Mouse (Mus musculus) forebrain, embryonic 11.5 days (tissue): ENCODE results near the gene Cldn24. TPM values are rescaled to one million over a fixed set of nuclear protein-coding genes. Genes with fewer than 3 reads are reported as not detected.

Source experiments
- ATAC-seq: fragments of 200-750 bp; cut with Nextera tagmentation; replicated peaks from 2 replicates; pipeline ENCODE4 v1.8.0; 2017; ENCODE audit warnings: moderate TSS enrichment; ENCODE audit not compliant: low FRiP score
- DNase-seq: peaks from one replicate; pipeline ENCODE4 v3.0.0-alpha.2; 2017; ENCODE audit warnings: low spot score
- H3K27ac ChIP-seq: fragments of 300-500 bp; sonication (generic); 2 replicates; pipeline ENCODE4 v1.5.1; 2014; ENCODE audit warnings: low read depth, low read length
- H3K27me3 ChIP-seq: fragments of 300-500 bp; sonication (generic); 2 replicates; pipeline ENCODE4 v1.6.1; 2014; ENCODE audit warnings: mild to moderate bottlenecking, low read length, mixed read lengths; ENCODE audit not compliant: control insufficient read depth, insufficient read depth
- H3K36me3 ChIP-seq: fragments of 300-500 bp; sonication (generic); 2 replicates; pipeline ENCODE4 v1.6.1; 2014; ENCODE audit warnings: mild to moderate bottlenecking, low read length, moderate library complexity, mixed read lengths; ENCODE audit not compliant: control insufficient read depth, insufficient read depth
- H3K4me1 ChIP-seq: fragments of 300-500 bp; sonication (generic); replicated peaks from 2 replicates; pipeline ENCODE4 v1.6.1; 2014; ENCODE audit warnings: low read length, mixed read lengths; ENCODE audit not compliant: control insufficient read depth, insufficient read depth
- H3K4me2 ChIP-seq: fragments of 300-500 bp; sonication (generic); 2 replicates; pipeline ENCODE4 v1.6.1; 2014; ENCODE audit warnings: low read depth, mild to moderate bottlenecking, low read length, moderate library complexity, mixed read lengths; ENCODE audit not compliant: severe bottlenecking
- H3K4me3 ChIP-seq: fragments of 300-500 bp; sonication (generic); 2 replicates; pipeline ENCODE4 v1.5.1; 2014; ENCODE audit warnings: low read depth, low read length
- H3K9ac ChIP-seq: fragments of 300-500 bp; sonication (generic); 2 replicates; pipeline ENCODE4 v1.6.1; 2014; ENCODE audit warnings: low read length
- H3K9me3 ChIP-seq: fragments of 300-500 bp; sonication (generic); 2 replicates; pipeline ENCODE4 v1.6.1; 2016; ENCODE audit warnings: low read length, mixed read lengths; ENCODE audit not compliant: control insufficient read depth
- WGBS: fragments of 180-500 bp; shearing (Covaris S2); extraction: QIAGEN DNeasy Blood & Tissue Kit; methylation state at CpG from one replicate; pipeline ENCODE4 v1.1.7; 2014; 5-methylcytosine and 5-hydroxymethylcytosine counted together
- polyA plus RNA-seq: library from polyadenylated mRNA; unstranded; fragments of >200 nt; fragmentation: Nextera tagmentation; extraction: Ambion mirVana; gene quantifications from 2 replicates; pipeline ENCODE4 v1.2.1, GENCODE M21; 2014

Gene Cldn24
- not detected in 2 replicates for polyA plus RNA-seq

DNA sequence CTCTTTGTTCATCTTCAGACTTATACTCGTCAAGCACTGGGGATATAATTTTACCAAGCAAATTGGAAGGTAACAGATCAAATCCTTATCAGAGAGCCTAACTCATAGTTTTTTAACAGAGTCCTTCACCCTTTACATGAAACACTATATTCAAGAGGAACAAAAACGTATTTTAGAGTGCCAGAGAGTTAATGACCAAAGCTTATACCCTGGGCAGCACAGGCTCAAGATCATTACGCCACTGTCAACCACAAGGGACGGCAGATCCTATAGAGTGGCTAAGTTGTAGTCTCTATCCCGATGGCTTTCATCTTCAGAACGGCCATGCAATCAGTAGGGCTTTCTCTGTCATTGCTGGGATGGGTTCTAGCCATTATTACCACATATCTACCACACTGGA lies at the start of gene Cldn24:
Cldn24 (plus strand) TSS at position 301 of the 400 bp plus-strand sequence.
- DNase-seq: peak; percentile 26
- H3K4me2 ChIP-seq: no peak within 1 kb of the TSS
- no peak within 1 kb of the TSS for H3K9ac ChIP-seq
- peaks cover 2% of the 10 kb centered on the region; the same call in 1 of the 2 replicates for H3K4me1 ChIP-seq
- 84% methylated on average over 6 of the region's 6 CpGs for WGBS
- no peak within 1 kb of the TSS for H3K27ac ChIP-seq
- H3K4me3 ChIP-seq: no peak within 1 kb of the TSS
- H3K9me3 ChIP-seq: no peaks in the 10 kb centered on the region; the same call in 1 of the 2 replicates
- H3K36me3 ChIP-seq: no peaks in the 10 kb centered on the region
- ATAC-seq: no peak
- H3K27me3 ChIP-seq: no peaks in the 10 kb centered on the region

DNA sequence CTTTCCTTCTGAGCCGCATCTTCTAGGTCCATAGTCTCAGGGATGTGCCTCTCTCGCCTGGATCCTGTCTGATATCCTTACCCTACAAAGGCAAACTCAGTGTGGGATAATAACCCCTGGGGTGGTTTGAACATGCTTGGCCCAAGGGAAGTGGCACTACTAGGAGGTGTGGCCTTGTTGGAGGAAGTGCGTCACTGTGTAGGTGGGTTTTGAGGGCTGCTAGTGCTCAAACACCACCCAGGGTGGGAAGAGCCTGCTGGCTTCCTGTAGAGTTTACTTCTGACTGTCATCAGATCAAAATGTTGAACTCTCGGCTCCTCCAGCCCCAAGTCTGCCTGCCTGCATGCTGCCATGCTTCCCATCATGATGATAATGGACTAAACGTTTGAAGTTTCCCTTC lies 49.0 kb upstream of the Cldn24 start:
- DNase-seq (no peak), ATAC-seq (no peak)
- Histone ChIP-seq H3K27me3 (no peaks in the 10 kb centered on the region), H3K4me1 (no peaks in the 10 kb centered on the region), H3K4me3 (no peak overlapping the region), H3K9me3 (no peaks in the 10 kb centered on the region), H3K27ac (no peak overlapping the region), H3K4me2 (no peak overlapping the region), H3K9ac (no peak overlapping the region), H3K36me3 (no peaks in the 10 kb centered on the region)
- 78% methylated on average over 5 of the region's 5 CpGs for WGBS

DNA sequence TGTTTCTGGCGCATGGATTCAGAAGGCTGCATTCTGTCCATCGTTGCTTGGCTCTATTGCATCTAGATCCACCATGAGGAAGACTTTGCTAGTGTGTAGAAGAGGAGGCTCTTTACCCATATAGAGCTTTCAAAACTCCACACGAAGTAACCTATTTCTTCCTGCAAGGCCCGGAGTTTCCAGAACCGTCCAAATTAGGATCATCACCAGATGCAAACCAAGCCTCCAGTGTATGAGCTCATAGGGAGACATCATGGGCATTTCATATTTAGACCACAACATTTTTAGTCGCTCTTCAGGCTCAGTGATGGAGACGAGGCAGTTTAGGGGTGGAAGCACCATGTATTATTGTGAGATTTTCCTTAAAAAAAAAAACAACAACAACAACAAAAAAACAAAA lies 44.5 kb upstream of the Cldn24 start:
- H3K27me3 ChIP-seq: no peaks in the 10 kb centered on the region
- no peak overlapping the region for H3K27ac ChIP-seq
- H3K4me1 ChIP-seq: no peaks in the 10 kb centered on the region
- no peak overlapping the region for H3K9ac ChIP-seq
- DNase-seq: no peak
- ATAC-seq: no peak
- 93% methylated on average over 7 of the region's 7 CpGs for WGBS
- no peak overlapping the region for H3K4me2 ChIP-seq
- no peak overlapping the region for H3K4me3 ChIP-seq
- no peaks in the 10 kb centered on the region for H3K36me3 ChIP-seq
- H3K9me3 ChIP-seq: no peaks in the 10 kb centered on the region

DNA sequence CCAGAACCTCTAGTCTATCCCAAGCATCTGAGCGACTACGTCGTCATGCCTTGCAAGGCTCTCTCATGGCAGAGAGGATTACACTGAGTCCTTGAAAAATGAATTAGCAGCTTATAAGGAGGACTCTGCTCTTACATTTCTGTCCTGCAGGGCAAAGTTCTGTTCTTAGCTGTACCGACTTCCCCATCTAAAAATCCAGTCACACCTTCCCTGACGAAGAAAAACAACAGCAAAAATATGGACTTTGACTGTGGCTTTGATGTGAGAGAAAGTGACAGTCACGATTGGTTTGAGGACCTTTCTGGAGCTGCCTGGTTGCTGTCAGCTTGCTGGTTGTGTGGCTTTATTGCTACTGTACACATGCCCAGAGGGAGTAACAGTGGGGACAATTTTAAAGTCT lies 42.4 kb upstream of the Cldn24 start:
- H3K4me2 ChIP-seq: no peak overlapping the region
- H3K4me3 ChIP-seq: no peak overlapping the region
- no peaks in the 10 kb centered on the region for H3K4me1 ChIP-seq
- no peak overlapping the region for H3K27ac ChIP-seq
- H3K36me3 ChIP-seq: no peaks in the 10 kb centered on the region
- 84% methylated on average over 6 of the region's 6 CpGs for WGBS
- H3K9ac ChIP-seq: no peak overlapping the region
- H3K27me3 ChIP-seq: no peaks in the 10 kb centered on the region
- DNase-seq (no peak), ATAC-seq (no peak)
- H3K9me3 ChIP-seq: no peaks in the 10 kb centered on the region

DNA sequence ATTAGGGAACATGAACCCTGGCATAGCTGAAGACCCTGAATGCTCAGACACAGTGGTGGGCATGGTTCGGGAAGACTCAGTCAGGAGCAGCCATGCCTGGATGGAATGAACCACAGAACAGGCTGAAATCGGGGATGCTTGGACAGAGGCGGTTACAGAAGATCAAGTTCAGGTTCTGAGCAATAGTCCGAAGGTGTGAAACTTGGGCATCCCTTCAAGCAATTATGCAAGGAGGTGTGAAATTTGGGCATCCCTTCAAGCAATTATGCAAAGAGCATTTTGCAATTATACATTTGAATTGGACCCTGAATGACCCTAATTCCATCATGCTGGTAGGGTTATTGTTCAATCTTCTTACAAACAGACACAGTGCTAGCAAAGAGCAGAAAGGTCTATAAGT lies 40.1 kb upstream of the Cldn24 start:
- no peaks in the 10 kb centered on the region for H3K4me1 ChIP-seq
- 88% methylated on average over 4 of the region's 4 CpGs for WGBS
- H3K9me3 ChIP-seq: no peaks in the 10 kb centered on the region
- no peak overlapping the region for H3K4me3 ChIP-seq
- no peak for DNase-seq
- H3K27me3 ChIP-seq: no peaks in the 10 kb centered on the region
- H3K9ac ChIP-seq: no peak overlapping the region
- no peak overlapping the region for H3K4me2 ChIP-seq
- no peaks in the 10 kb centered on the region for H3K36me3 ChIP-seq
- H3K27ac ChIP-seq: no peak overlapping the region
- ATAC-seq: no peak

DNA sequence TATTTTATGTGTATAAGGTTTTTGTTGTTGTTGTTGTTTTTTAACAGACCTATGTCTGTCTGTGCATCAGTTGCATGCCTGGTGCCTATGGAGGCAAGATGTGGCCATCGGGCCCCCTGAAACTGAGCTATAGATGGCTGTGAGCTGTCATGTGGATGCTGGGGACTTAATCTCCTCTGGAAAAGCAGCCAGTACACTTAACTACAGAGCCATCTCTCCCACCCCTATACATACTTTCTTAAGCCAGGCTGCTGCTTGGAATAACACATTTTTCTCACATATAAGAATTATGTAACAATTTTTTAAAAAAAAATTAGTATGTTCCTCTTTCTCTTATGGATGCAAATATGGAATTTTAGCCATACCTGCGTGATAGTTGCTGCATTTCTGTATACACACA lies 38.4 kb upstream of the Cldn24 start:
- Histone ChIP-seq H3K4me3 (no peak overlapping the region), H3K4me2 (no peak overlapping the region), H3K27me3 (no peaks in the 10 kb centered on the region), H3K9ac (no peak overlapping the region), H3K9me3 (no peaks in the 10 kb centered on the region), H3K27ac (no peak overlapping the region), H3K36me3 (no peaks in the 10 kb centered on the region), H3K4me1 (peaks cover 7% of the 10 kb centered on the region; the same call in 1 of the 2 replicates)
- 95% methylated on average over 2 of the region's 2 CpGs for WGBS
- ATAC-seq (no peak), DNase-seq (no peak)

DNA sequence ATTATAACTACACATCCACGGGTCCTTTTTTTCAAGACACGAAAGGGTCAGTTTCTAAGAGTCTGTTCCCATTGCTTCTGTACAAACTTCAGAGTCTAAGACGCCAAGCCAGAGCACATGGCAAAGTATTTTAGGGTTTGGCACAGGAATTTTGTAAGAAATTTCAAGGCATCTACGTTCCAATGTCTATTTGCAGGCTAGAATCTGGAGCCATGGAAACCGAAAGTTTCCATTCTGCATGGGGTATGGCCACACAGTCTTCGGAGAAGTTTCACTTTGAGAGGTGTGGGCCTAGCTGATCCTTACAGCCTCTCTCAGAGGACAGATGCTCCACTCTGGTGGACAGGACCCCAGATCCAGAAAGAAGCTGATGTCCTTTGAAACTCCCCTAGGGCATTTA lies 38.0 kb upstream of the Cldn24 start:
- Histone ChIP-seq H3K9ac (no peak overlapping the region), H3K4me1 (peaks cover 7% of the 10 kb centered on the region; the same call in 1 of the 2 replicates), H3K9me3 (no peaks in the 10 kb centered on the region), H3K4me3 (no peak overlapping the region), H3K27ac (no peak overlapping the region), H3K27me3 (no peaks in the 10 kb centered on the region), H3K36me3 (no peaks in the 10 kb centered on the region), H3K4me2 (no peak overlapping the region)
- WGBS: 93% methylated on average over 6 of the region's 6 CpGs
- ATAC-seq (no peak), DNase-seq (no peak)

DNA sequence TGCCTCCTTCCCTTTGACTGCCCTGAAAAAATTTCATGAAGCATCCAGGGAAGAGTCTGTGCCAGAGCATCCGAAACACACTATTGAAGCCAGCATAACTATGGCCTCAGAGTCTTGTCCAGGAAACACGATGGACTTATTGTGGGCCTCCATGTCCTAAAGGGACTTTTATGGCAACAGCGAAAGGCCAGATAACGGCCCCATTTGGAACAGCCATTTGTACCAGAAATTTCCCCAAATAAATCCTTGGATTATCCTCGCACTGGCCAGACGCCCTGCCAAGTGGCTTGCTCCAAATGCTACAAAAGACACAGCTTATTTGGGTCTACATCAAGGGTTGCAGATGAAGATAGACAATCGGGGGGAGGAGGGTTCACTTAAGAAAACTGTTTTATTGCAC lies 37.5 kb upstream of the Cldn24 start:
- Histone ChIP-seq H3K36me3 (no peaks in the 10 kb centered on the region), H3K27ac (no peak overlapping the region), H3K9me3 (no peaks in the 10 kb centered on the region), H3K4me3 (no peak overlapping the region), H3K9ac (no peak overlapping the region), H3K4me1 (peaks cover 7% of the 10 kb centered on the region; the same call in 1 of the 2 replicates), H3K4me2 (no peak overlapping the region), H3K27me3 (no peaks in the 10 kb centered on the region)
- ATAC-seq: no peak
- no peak for DNase-seq
- 91% methylated on average over 7 of the region's 7 CpGs for WGBS

DNA sequence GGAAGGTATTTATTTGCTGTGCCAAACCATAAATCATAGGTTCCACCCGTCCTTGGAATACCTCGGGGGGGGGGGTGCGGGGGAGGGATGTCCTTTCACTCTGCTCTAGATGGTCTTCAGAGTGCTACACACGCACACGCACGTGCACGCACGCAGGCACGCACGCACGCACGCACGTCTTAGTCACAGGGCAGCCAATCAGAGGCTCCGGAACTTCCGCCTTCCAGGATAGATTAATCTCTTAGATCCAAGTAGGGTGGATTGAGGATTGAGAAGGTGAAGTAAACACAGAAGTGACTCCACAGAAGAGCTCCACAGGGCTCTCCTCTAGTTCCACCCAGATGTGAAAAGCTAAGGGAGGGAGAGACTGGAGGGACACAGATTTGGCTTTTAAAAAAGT lies 35.6 kb upstream of the Cldn24 start:
- WGBS: 97% methylated on average over 15 of the region's 15 CpGs
- Histone ChIP-seq H3K27me3 (no peaks in the 10 kb centered on the region), H3K4me2 (no peak overlapping the region), H3K9ac (no peak overlapping the region), H3K9me3 (no peaks in the 10 kb centered on the region), H3K4me1 (peaks cover 7% of the 10 kb centered on the region; the same call in 1 of the 2 replicates), H3K4me3 (no peak overlapping the region), H3K36me3 (no peaks in the 10 kb centered on the region), H3K27ac (no peak overlapping the region)
- no peak for DNase-seq
- ATAC-seq: no peak
